Mouse (Mus musculus): Measurements from ENCODE around the gene Nova2.

GRCm38 (mm10) chr7:19004631-19005079, 79.0 kb downstream of the Nova2 start:
- no peak for TF ChIP-seq CTCF (IDR thresholded peaks at IDR 0.05)
- no peak for TF ChIP-seq EP300 (IDR thresholded peaks at IDR 0.05)
